Mouse (Mus musculus) left cerebral cortex, adult 2 months (tissue): ENCODE measurements around the gene Lrrc63. TPM values are rescaled to one million over a fixed set of nuclear protein-coding genes. Genes with fewer than 3 reads are reported as not detected.

Experiments
- DNase-seq, 2 experiments: peaks; one replicate each; pipeline ENCODE4 v3.0.0; 2021 to 2022; ENCODE audit warnings: low spot score in 2 of 2, mixed read lengths in 1 of 2; ENCODE audit errors: extremely low spot score in 1 of 2
- H3K27ac ChIP-seq: fragments of 200-600 bp; 2 replicates; pipeline ENCODE4 v1.8.1; 2022
- H3K4me3 ChIP-seq: fragments of 200-600 bp; 2 replicates; pipeline ENCODE4 v1.8.1; 2022
- CTCF ChIP-seq: fragments of 200-600 bp; IDR thresholded peaks from 2 replicates; pipeline ENCODE4 v1.8.1; 2022; ENCODE audit warnings: antibody characterized with exemption, mild to moderate bottlenecking, moderate library complexity
- intact Hi-C: fragments of 180-260 bp; cut with DNase I; formaldehyde crosslinking; loops from one replicate; pipeline ENCODE4 v1.15.1; 2025
- total RNA-seq, 2 experiments: library from RNA; stranded (reverse); gene quantifications; 2 replicates each; pipeline ENCODE4 v1.2.3; 2021

The Lrrc63 gene
- total RNA-seq, 2 experiments from 2014 or later, result not detected

- Histone ChIP-seq H3K4me3 (no peak overlapping the region), H3K27ac (no peak overlapping the region)
- peak in 1 of 2 experiments; percentile 15 for DNase-seq
- intact Hi-C loops, result loop anchor here (5.0 to 10.0 kb wide), 3 partner anchors 67 to 664 kb away; no protein-coding TSS in a partner anchor
- TF ChIP-seq CTCF, result peak; percentile 82
Measured at GRCm38 (mm10) chr14:75060562-75060961, 70.1 kb downstream of the Lrrc63 start.

- no peak for TF ChIP-seq CTCF
- DNase-seq, result no peak
- Histone ChIP-seq H3K27ac (no peak overlapping the region), H3K4me3 (no peak overlapping the region)
- intact Hi-C loops, result no loop called here
Measured at GRCm38 (mm10) chr14:75056861-75057431, 73.7 kb downstream of the Lrrc63 start.

- intact Hi-C loops, result no loop called here
- TF ChIP-seq CTCF, result no peak
- DNase-seq, result no peak
- no peak overlapping the region for H3K4me3 ChIP-seq
- no peak overlapping the region for H3K27ac ChIP-seq
Measured at GRCm38 (mm10) chr14:75054455-75055343, 76.0 kb downstream of the Lrrc63 start.

DNA sequence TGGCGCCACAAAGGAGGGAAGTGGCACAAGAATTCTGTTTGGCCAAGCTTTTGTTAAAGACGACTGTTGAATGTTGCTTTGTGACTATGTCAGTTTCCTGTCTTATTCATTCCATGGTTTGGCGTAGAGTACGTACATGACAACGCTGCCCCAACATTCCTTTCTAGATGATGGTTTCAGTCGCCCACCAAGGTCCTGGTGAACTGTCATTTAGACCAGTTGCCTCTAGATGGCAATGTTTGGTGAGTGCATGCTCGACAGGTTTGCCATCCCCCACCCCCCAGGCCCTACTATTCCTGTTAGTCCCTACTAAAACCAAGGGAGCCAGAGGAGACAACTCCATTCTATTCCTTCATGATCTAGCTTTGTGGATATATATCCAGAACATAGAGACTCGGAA is 78.2 kb downstream of the Lrrc63 start:
- intact Hi-C loops, result no loop called here
- DNase-seq, result no peak
- Histone ChIP-seq H3K27ac (no peak overlapping the region), H3K4me3 (no peak overlapping the region)
- peak; percentile 32 for TF ChIP-seq CTCF

DNA sequence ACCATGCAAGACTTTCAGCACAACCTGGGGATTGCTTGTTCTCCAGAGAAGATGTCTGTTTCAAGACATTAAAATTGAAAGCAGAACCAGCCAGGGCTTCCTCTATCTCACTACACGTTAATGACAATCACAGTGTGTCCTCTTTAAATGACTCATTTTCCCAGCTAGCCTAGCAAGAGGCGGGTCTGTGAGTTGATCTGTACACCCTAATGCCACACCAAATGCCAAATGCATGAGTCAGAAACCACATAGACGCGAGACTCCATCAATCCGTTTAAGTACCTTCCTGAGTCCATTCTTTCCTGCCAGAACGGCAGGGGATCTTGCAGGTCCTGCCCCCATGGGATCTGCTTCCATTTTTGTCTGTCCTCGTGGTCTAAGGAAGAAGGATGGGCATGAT is 85.5 kb downstream of the Lrrc63 start:
- TF ChIP-seq CTCF, result no peak
- intact Hi-C loops, result no loop called here
- H3K27ac ChIP-seq, result no peak overlapping the region
- no peak overlapping the region for H3K4me3 ChIP-seq
- no peak for DNase-seq

- Histone ChIP-seq H3K4me3 (no peak overlapping the region), H3K27ac (no peak overlapping the region)
- no peak for TF ChIP-seq CTCF
- intact Hi-C loops, result no loop called here
- no peak for DNase-seq
Measured at GRCm38 (mm10) chr14:75035431-75035830, 95.2 kb downstream of the Lrrc63 start.

Other genes with a start within 250 kb of the Lrrc63 start
- 10 to 100 TPM; 14.8 to 16.3 TPM for gene Lrch1, start 183.0 kb downstream of the Lrrc63 start, total RNA-seq
- 1 to 10 TPM; 2.1 to 2.8 TPM for gene Rubcnl, start 114.9 kb downstream of the Lrrc63 start, total RNA-seq
- 1 to 10 TPM; 6.0 to 6.1 TPM for gene Lcp1, start 220 bp upstream of the Lrrc63 start, total RNA-seq
- not detected for gene Cpb2, start 111.4 kb upstream of the Lrrc63 start, total RNA-seq
- gene Zc3h13, start 153.5 kb upstream of the Lrrc63 start, total RNA-seq, result 10 to 100 TPM; 65.5 to 66.9 TPM